Mouse (Mus musculus) thymus, postnatal 4 days (tissue): ENCODE results near the gene Esrra.

Source experiments
- DNase-seq: peaks from one replicate; pipeline ENCODE4 v3.0.0; 2021

The Esrra gene

DNA sequence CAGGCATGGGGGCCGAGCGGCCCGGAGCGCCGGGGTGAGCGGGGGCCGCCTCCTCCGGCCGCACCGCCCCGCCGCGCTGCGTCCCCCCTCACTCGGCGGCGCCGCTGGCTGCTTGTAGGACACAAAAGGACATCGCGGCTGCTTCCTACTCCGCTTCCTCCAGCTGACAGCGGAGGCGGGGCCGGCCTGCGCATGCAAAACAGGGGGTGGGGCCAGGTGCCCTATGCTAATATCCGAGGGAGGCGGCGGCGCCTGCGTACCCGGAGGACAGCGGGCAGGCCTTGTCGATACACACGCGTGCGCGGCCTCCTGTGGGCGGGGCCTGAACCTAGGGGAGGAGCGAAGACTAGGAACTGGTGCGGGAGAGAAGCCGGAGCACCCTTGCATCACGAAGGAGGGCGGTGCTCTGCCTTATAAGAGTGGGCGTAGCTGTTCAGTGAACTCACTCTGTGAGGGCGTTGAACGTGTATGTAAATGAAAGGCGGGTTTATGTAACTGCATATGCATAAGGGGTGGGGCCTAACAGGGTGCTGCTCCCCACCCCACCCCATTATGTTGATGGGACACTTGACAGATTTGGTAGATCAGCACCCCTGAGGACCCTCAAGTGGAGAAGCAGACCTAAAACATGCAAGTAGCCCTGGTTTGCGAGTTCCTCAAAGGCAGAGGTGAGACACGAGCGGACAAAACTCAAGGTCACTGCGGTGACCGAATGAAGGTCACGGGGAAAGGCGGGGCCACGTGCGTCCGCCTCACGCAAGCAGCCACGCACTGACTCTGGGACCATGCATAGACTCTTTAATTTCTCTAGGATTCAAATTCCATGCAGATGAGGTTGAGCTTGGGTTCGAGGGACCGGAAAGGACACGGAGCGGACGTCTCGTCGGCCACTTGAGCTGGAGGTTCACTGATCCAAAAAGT, at the start of gene Esrra:
Esrra (minus strand) TSS at position 167 of the 921 bp plus-strand sequence.
- peak; percentile 100 for DNase-seq

DNA sequence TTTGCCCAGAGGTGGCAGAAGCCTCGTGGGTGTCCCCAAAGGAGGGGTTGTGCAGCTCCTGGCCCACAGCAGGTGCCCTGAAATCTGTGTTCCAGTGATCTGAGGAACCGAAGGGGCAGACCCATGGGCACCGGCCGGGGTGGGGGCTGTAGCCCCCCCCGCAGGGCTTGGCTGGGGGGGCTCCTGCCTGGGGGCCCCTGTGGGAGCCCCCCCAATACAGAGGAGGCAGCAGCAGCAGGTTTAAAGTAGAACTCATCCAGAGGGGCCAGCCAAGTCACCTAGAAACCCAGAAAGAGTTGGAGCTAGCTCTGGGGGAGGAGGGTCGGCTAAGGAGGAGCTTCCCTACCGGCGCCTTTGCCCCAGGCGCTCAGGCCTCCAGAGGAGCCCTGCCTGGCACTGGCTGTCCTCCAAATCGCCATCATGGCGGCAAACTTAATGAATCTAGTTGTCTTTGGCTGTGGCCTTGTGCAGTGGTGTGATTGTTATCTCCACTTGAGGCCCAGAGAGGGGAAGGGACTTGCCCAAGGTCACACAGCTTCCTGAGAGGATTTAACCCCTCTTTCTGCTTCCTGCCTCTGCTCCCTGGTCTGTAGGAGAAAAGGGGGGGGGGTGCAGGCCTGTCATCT, 49.0 kb upstream of the Esrra start:
- DNase-seq: no peak

DNA sequence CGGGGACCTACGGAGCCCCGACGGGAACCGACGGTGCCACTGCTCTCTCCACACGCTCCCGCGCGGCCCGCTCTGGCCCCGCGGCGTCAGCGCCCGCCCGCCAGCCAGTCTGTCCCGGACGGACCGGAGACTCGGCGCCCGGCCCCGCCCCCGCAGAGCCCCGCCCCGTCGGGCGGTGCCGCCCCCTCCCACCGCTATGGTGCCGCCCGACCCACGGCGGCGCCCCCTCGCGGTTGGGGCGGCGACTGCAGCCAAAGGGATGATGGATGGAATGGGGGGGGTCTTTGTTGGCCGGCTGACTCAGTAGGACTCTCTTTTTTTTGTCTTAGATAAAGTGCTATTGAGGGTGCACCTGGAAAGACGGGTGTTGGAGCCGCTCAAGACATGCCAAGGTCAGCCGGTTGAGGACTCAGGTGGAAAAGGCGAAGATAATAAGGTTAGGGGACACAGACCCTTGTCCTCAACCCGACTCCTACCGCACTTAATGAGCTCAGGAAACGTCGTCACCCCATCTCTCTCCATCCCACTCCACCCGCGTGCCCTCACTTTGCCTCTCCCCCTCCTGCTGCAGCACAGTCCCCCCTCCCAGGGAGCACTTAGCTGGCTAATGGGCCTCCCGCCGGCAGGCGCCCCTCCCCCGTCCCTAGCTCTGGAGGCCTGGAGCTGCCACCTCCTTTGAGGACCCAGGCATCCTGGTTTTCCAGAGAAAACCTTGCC, 48.2 kb upstream of the Esrra start:
- peak; percentile 88 for DNase-seq

DNA sequence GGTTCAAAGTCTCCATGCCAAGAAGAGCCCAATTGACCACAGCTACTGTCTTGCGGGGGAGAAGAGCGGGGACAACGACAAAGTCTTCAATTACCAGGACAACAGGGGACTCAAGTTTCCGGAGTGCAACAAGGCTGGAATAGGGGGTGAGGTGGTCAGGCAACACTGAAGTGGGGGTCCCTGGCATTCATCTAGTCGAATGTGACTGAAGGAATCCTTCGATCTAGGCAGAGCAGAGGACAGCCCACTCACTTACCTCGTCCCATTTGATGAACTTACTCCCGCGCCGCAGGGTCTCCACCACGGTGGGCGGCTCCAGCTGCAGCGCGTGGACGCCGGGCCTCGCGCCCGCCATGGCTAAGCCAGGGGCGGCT, 47.7 kb upstream of the Esrra start:
- no peak for DNase-seq

DNA sequence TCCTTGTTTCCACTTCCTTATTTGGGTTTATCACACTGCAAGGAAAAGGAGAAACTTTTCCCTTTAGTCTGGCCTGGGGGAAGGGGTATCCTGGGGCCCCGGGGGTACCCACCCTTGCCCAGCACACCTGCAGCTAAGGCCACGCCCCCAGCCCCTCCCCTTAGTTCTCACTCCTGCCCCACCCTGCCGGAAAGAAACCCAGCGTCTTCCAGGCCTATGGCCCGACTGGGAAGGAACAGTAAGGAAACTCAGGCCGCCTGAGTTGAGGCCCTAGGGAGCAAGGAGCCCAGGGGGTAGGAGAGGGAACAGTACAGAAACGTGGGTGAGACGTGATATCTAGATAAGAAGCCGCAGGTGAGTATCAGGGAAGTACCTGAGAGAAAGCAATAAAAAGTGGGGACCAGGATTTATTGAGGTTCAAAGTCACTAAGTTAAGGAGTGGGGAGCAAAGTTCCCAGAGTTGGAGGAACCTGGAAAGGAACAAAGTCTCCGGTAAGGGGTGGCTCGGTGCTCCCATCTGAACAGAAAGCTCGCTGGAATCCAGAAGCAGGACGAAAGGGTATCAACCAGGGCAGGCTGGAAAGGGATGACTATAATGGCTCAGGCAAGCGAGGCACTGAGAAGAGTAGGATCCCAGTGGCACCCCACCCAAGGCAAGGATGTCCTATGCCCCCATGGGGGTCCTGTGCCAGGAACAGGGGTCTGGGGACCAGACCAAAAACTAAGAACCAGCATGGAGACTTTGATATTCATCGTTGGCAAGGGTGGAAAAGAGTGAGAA, 47.1 kb upstream of the Esrra start:
- peak; percentile 76 for DNase-seq

DNA sequence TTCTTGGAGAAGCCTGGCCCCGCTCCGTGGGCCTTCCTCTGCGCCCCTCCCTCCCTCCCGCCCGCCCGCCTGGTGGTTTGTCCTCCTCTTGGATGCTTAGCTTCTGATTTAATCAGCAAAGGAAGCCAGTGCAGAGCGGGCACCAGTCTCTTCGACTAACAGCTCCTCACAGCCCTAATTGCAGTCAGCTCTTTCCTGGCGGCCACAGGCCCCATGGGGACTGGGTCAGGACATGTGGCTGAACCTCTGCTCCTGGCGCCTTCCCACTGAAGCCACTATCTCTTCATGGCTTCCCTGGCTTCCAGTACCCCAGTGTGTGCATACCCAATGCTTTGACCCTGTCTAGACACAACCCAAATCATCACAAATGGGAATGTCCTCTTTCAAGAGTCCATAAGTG, 34.8 kb upstream of the Esrra start:
- DNase-seq: no peak

DNA sequence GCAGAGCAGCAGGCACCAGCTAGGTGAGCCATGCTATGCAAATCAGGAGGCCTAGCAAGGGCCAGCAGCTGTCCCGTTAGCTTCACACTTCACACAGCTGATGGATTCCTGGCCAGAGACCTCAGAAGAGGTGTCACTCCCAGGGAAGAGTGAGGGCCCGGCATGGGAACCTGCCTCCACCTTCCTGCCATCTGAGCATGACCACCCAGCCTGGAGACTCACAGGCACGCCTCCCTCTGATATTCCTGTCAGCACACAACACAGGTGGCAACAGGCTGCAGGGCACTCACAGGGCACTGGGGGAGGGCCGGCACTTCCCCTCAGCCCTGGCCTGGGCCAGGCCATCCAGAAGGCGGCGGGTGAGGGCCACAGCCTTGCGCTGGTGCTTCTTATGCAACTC, 33.8 kb upstream of the Esrra start:
- no peak for DNase-seq

DNA sequence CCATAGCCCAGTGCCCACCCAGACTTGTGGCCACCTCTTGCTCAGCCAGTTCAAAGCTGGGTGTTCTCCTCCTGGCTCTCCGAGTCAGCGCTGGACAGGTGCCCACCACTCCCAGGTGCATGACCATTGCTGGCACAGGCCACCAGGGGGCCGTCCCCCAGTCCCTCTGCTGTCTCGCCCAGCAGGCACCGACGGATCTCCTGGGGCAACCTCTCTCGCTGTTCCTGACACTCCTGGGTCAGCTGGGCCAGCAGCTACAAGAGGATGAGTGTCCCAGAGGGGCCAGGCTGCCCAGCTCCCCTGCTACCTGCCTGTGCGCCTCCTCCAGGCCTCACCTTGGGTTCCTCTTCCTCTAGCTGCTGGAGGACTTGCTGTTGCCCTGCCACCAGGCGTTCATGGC, 32.4 kb upstream of the Esrra start:
- DNase-seq: peak; percentile 67

DNA sequence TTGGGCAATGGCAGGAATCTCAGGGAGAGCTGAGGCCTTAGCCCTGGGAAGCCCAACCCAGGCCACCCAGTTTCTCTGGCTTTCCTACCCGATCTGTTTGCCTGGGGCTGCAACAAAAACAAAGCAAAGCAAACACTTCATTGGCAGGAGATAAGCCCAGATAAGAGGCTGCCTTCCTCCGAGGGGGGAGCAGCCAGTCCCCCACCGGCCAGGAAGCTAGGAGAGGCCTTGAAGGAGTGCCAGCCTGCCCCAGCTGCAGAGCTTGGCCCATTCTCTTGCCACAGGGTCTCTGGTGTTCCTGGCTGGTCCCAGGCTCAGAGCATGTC, 31.1 kb upstream of the Esrra start:
- peak; percentile 58 for DNase-seq

DNA sequence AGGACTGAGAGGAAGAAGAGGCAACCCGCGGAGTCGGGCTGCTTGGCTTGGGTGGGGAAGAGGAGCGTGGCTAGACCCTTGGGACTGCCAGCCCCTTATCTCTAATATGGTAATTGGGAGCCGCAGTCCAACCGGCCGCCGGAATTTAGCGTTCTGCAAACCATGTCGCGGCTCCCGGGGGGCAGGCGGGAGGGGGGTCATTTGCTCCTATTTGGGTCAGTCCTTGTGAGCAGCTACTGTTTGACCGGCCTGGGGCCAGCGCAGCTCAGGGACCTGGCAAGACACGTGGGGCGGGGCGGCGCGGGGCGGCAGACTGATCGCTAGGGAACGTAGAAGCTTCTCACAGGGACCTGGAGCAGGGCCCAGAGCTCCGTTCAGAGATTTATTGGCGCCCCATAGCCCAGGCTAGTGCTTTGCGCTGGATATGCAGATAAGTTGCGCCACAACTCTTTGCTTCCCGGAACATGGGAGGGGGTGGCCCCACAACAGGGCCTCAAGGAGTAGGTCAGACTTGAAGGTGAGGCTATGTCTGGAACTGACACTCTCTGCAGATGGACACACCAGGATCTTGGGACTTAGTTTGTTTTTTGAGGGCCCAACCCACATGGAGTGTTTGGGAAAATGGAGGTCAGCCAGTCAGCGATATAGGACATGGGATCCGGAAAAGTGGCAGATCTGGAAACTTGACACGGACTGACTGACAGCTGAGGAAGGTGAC, 30.5 kb upstream of the Esrra start:
- DNase-seq: peak; percentile 74

DNA sequence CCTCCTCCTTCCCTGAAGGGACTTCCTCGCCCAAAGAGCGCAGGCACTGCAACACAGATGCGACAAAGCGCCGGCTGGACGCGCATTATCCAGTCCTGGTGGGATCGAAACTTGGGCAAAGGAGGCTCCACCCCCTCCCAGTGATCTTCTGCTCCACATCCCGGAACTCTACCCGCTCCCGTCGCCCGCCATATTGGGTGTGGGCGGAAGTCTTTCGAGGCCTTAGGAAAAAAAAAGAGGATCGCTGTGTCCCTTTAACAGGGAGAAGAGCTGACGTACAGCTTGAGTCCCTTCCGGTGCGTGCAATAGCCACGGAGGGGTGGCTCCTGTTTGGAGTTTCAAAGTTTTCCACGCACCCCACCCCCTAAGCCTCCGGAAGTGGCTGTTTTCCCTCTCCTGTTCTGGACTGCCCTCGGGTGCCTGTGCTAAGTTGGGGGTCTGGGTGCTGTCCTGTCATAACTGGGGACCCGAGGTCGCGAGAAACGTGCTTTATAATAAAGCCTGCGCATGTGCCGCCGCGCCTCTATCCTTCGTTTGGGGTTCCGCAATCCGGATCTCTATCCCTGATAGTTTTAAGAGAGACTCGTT, 29.9 kb upstream of the Esrra start:
- DNase-seq: peak; percentile 84

DNA sequence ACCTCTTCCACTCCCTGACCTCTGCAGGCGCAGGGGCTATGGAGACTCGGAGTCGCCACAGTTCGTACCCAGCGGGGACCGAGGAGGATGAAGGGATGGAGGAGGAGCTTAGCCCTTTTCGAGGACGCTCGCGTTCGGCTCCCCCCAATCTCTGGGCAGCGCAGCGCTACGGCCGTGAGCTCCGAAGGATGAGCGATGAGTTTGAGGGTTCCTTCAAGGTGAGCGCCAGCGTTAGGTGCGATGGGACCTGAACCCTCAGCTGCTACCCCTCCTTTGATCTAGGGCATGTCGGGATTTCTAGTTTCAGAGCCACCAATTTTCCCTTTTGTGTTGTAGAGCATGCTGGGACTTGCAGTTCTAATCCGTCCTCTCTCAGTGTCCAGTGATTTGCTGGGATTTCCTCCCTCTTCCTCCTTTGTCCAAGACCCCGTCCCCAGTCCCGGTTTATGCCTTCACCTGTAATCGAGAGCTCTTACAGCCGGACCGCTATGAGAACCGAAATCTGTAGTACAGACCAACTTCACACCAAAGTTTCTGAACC, 29.1 kb upstream of the Esrra start:
- peak; percentile 64 for DNase-seq

DNA sequence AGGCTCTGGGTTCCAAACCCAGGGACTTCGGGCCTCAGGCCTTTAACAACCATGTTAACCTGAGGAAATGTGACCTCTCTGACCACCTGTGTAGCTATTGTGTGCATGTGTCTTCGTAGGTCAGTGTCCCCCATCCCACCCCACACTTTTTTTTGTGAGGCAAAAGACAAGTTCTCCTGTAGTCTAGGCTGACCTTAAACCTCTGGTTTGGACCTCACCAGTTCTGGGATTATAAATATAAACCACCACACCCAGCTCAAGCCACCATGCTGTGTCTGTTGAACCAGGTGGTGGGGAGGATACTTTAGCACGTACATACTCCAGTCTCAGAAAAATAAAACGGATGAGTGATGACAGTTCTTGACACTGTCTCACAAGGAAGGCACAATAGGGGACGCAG, 28.3 kb upstream of the Esrra start:
- DNase-seq: no peak

DNA sequence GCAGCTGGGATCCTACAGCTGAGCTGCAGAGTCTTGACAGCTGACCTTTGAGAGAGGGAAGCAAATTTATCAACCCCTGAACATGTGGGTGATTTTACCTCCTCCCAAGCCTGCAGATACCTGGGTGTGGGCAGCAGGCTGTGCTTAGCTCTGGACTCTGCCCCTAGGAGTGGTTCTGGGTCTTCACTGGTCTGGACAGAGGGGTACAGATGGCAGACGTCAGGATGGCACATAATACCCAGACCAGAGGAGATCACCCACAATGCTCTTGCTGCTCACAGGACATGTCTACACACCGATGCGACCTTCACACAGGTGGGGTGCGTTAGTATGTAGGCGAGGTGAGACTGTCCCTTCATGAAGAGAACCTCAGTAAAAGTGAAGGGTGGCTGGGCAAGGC, 27.9 kb upstream of the Esrra start:
- DNase-seq: no peak

DNA sequence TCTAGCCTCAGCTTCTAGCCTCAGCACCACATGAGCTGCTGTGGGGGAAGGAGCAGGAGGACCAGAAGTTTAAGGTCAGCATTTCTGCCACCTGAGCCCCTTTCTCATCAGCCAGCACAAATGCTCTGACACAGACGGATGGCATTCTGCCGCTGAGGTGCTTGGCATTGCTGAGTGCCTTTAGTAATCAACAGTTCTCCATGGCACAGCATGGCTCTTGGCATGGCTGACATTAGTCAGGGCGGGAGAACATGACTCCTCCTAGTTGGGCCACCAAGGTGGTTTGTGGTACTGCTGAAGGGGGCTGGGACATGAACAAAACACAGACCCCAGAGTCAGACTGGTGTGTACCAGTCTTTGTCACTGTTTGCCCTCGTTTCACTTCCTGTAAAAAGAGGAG, 26.6 kb upstream of the Esrra start:
- DNase-seq: no peak

DNA sequence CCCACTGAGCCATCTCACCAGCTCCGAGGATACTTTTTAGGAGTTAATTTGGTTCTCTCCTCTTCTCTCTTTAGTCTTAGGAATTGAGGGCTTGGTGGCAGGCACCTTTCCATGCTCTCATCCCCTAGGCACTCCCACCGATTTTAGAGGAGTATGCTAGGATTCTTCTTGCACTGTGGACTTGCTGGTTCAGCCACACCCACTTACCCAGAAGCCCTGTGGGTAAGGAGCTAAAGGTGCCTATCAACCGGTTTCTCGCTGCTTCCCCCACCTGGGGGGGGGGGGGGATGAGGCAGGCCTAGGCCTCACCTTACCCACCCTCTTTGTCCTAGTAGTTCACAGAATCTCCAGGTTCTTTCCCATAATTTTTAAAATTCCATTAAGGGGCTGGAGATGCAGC, 26.1 kb upstream of the Esrra start:
- DNase-seq: no peak

DNA sequence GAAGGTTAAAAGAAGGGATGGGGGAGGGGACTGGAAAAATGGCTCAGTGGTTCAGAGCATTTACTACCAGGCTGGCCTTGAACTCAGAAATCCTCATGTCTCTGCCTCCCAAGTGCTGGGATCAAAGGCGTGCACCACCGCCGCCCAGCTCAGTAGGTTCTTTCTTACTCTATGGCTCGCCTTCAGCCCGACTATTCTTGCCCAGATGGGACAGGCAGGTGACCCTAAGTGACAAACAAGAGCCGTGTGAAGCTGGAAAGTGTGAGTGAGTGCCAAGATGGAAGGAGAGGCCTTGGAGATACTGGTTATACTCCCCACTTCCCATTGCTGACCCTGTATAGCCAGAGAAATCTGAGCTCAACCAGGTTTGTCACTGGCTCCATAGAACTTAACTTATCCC, 22.1 kb upstream of the Esrra start:
- DNase-seq: no peak

DNA sequence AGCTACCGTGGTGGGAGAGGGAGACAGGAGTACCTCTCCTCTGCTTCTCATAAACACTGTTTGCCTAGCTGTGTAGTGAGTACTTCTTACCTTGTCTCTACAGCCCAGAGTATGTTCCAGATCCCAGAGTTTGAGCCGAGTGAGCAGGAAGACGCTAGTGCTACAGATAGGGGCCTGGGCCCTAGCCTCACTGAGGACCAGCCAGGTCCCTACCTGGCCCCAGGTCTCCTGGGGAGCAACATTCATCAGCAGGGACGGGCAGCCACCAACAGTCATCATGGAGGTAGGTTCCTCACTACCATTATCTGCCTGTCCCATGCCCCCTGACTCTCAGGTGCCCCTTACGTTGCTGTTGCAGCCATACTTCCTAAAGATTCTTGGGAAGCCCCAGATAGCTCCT, 21.2 kb upstream of the Esrra start:
- no peak for DNase-seq

DNA sequence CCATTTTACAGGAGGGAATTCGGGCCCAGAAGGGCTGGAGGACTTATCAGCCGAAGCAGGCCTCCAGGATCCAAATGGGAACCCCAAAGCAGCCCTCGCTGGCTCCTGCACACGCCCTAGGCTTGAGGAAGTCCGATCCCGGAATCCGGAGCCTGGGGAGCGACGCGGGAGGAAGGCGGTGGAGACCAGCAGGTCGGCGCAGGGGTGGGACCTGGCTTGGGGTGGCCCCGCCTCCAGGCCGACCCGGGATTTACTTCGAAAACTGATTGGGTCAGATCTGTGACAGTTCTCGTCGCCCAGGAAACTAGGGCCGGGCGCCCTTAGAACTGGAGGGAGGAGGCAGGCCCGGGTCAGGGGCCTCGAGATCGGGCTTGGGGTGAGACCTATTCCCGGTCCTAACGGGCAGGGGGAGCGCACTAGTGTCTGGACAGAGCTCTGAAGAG, 20.7 kb upstream of the Esrra start, which contains the start of gene Gpr137:
Gpr137 (minus strand) TSS at position 232 of the 443 bp plus-strand sequence.
- DNase-seq: peak; percentile 94

DNA sequence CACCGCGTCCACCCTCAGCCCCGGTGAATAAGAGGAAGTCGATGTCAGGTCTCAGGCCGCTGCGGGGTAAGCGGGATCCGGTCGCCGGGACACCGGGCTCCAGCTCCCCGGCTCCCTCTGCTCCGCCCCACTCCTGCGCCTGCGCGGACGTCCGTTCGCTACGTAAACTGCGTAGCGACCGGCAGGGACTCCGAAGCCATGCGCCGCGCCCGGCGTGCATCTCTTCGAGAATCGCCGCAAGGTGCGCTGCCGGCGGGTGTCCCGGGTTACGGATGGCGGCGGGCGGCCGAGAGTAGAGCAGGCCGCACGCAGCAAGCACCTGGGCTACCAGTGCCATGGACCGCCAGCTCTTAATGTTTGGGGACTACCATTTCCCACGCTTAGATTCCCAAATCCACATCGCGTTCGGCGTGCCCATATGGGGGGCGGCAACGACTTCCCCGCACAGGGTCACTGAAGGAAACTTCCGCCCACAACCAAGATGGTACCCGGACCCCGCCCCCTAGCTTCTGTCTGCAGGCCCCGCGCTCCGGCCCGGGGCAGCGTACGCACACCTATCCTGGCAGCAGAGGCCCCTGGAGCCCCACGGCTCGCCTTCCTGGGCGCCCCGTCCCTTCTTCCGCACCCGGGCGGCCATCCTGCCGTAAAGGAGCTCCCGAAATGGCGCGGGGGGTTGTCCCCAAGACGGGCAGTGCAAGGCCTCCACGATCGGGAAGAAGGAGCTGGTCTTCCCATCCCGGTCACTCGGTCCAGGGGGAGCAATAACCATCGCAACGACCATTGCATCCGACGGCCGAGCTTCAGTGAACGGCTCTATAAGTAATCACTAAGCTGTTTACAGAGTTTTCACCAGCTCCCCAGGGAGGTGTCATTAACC, 20.0 kb upstream of the Esrra start, which contains the start of gene Bad:
Bad (plus strand) TSS at position 490 of the 877 bp plus-strand sequence.
- DNase-seq: peak; percentile 97
